Mouse (Mus musculus): ENCODE results near the gene Gm49318. TPM values are rescaled to one million over a fixed set of nuclear protein-coding genes. Genes with fewer than 3 reads are reported as not detected.

Gm49318 gene
- polyA plus RNA-seq, 1 experiment from 2014 or later, result not detected

DNA sequence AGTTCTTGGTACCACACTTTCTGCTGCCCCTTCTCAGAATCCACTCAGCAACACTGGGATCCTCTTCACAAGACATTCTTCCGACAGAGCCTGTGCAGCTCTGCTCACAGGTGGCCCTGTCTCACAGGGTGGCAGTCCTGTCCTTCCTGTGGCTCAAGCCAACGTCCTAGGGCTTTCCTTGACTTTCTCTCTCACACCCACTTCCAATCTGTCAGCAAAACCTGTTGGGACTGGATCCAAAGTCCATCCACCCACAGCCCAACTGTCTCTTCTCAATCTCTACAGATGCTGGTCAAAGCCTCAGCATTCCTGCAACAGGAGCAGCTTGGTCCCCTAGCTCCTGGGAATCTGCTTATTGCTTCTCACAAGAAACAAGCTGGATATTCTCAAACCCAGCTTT lies 9.7 kb downstream of the Gm49318 start:
- Histone ChIP-seq H3K27ac (no peak overlapping the region), H3K36me3 (peaks cover 95% of the 10 kb centered on the region), H3K27me3 (ENCODE audit: insufficient read depth, poor library complexity, severe bottlenecking) (peaks cover under 1% of the 10 kb centered on the region), H3K4me3 (no peak overlapping the region), H3K4me1 (replicated peaks) (no peaks in the 10 kb centered on the region), H3K9me3 (no peaks in the 10 kb centered on the region)
- WGBS, result 83% methylated on average over 2 of the region's 2 CpGs
- DNase-seq (ENCODE audit: low spot score), result no peak

DNA sequence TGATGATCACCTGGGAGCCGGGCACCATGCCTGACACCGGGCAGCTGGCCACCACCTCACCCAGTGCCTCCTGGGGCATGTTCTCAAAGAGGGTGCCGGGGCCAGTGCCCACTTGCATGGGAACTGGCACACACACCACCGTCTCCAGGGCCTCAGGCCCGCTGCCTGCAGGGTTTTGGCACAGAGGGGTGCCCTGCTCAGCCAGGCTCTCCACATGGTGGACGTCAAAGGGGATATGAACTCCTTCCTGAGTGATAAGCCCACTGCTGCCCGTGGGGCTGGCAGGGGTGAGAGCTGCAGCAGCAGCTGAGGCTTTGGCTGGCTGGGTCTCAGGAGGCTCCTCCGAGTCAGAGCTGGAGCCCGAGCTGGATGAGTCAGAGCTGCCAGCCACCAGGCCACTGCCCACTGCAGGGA lies 13.0 kb downstream of the Gm49318 start:
- Histone ChIP-seq H3K4me3 (no peak overlapping the region), H3K36me3 (peaks cover 61% of the 10 kb centered on the region), H3K27ac (no peak overlapping the region), H3K9me3 (no peaks in the 10 kb centered on the region), H3K27me3 (ENCODE audit: insufficient read depth, poor library complexity, severe bottlenecking) (peaks cover 27% of the 10 kb centered on the region), H3K4me1 (replicated peaks) (peaks cover 16% of the 10 kb centered on the region)
- no peak for DNase-seq (ENCODE audit: low spot score)
- WGBS, result 91% methylated on average over 9 of the region's 9 CpGs

DNA sequence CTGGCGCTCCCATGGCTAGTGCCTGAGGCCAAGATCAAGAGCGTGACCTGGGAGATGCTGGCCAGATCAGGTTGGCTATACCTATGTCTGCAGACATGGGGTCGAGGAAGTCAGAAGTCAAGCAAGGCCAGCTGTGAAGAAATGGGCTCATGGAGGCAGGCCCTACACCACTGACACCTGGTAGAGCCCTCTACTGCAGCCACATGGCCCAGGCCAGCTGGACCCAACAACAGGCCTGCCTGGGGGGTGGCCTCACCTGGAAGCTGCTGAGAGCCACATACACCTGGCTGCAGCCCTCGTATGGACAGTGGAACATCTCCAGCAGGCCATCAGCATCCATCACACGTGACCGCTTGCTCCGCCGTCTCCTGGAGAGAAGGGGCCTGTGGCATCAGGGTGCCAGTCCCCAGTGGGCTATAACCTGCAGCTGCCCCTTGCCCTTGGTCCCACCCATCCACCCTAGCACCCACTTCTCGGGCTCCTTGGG lies 14.0 kb downstream of the Gm49318 start:
- no peak for DNase-seq (ENCODE audit: low spot score)
- Histone ChIP-seq H3K36me3 (peaks cover 52% of the 10 kb centered on the region), H3K27ac (no peak overlapping the region), H3K27me3 (ENCODE audit: insufficient read depth, poor library complexity, severe bottlenecking) (peaks cover 36% of the 10 kb centered on the region), H3K4me3 (no peak overlapping the region), H3K9me3 (no peaks in the 10 kb centered on the region), H3K4me1 (replicated peaks) (peaks cover 19% of the 10 kb centered on the region)
- 92% methylated on average over 9 of the region's 9 CpGs for WGBS

DNA sequence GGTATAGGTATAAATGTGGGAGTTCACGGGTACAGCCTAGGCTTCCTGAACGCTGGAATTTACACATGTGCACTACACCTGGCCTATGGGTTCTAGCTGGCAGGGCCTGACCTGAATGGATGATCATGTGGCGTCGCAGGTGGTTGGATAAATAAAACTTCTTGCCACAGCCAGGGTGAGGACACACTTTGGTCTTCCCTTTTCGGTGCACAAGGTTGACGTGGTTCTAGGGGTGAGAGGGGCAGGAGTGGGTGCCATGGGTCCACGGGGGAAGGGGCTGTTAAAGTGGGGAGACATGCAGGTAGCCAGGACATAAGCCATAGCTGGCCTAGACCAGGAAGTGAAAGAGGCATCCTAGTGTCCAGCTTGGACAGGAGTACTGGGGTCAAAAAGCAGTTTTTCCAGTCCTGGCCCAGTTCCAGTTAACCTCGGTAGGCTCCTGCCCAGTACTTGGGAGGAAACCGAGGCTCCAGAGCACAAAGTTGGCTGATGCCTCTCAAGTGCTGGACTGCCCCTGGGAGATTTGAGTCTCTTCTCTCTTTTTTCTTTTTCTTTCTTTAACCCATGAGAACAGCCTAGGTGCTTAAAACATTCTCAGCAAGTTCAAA lies 14.7 kb downstream of the Gm49318 start:
- Histone ChIP-seq H3K4me3 (no peak overlapping the region), H3K4me1 (replicated peaks) (peaks cover 25% of the 10 kb centered on the region), H3K9me3 (no peaks in the 10 kb centered on the region), H3K36me3 (peaks cover 45% of the 10 kb centered on the region), H3K27me3 (ENCODE audit: insufficient read depth, poor library complexity, severe bottlenecking) (peaks cover 43% of the 10 kb centered on the region), H3K27ac (no peak overlapping the region)
- 78% methylated on average over 9 of the region's 9 CpGs for WGBS
- DNase-seq (ENCODE audit: low spot score), result no peak

DNA sequence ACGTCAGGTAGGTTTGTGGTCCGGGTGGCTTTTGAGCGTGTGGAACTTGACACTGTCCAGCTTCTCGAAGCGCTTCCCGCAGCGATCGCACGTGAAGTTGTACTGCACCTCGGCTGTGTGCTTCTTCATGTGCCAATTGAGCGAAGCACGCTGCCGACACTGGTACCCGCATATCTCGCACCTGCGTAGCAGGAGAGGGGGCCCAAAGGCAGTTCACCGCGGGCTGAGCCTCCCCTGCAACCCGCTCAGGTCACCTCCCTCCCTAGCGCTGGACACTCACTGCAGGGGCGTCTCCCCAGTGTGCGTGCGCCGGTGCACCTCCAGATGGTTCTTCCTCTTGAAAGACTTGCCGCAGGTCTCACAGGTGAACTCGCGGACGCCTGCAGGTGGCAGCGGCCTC lies 15.3 kb downstream of the Gm49318 start:
- DNase-seq (ENCODE audit: low spot score), result no peak
- Histone ChIP-seq H3K4me1 (replicated peaks) (peaks cover 32% of the 10 kb centered on the region), H3K4me3 (no peak overlapping the region), H3K27me3 (ENCODE audit: insufficient read depth, poor library complexity, severe bottlenecking) (peaks cover 50% of the 10 kb centered on the region), H3K27ac (no peak overlapping the region), H3K36me3 (peaks cover 38% of the 10 kb centered on the region), H3K9me3 (no peaks in the 10 kb centered on the region)
- WGBS, result 37% methylated on average over 29 of the region's 29 CpGs

DNA sequence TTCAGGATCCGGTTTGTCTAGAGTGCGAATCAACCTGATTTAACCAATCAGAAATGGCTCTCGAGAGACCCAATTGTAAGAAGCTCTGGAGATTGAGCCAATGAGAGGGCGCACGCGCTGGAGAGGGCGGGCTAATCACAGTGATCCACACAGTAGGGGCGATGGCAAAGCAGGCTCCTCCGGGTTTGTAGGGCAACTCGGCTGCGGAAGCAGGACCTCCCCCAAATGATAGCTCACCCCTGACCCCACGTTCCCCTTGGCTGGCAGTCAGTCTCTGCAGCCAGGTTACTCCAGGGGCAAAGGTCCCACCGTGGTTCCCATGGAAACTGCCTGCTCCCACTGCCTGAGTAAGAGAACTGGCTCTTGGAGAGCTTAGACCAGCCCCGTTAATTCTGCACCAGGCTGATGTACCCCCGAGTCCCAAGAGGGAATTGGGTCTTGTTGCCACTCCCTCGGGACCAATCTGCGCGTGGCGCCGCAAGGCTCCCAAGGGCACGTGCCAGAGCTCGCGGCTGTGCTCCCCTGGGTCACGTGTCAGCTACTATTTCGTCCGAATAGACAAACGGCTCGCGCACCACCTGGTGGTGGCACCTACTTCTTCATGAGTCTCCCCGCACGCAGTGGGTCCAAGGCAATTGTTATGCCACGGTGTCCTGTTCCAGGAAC lies 16.5 kb downstream of the Gm49318 start:
- Histone ChIP-seq H3K27ac (peak overlapping the region; percentile 20; the same call in 1 of the 2 replicates), H3K36me3 (peaks cover 28% of the 10 kb centered on the region), H3K27me3 (ENCODE audit: insufficient read depth, poor library complexity, severe bottlenecking) (peaks cover 61% of the 10 kb centered on the region), H3K4me3 (peak overlapping the region; percentile 39), H3K4me1 (replicated peaks) (peaks cover 44% of the 10 kb centered on the region), H3K9me3 (no peaks in the 10 kb centered on the region)
- DNase-seq (ENCODE audit: low spot score), result peak; percentile 83
- WGBS, result 2% methylated on average over 32 of the region's 32 CpGs

DNA sequence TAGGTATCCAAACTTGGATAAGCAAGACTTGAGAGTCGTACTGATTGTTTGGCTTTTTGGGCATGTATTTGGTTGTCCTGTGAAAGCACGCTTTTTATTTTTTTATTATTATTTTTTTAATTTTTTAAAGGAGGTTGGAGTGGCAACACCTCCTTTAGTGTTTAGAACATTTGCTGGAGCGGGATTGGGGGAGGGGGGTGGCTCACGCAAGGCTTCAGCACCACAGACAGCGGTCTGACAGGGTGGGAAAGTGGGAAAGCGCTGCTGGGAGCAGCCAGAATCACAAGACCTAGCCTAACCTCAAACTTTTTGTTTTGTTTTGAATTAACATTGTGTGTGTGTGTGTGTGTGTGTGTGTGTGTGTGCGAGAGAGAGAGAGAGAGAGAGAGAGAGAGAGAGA lies 17.4 kb downstream of the Gm49318 start:
- peaks cover 68% of the 10 kb centered on the region for H3K27me3 ChIP-seq (ENCODE audit: insufficient read depth, poor library complexity, severe bottlenecking)
- WGBS, result 35% methylated on average over 7 of the region's 7 CpGs
- no peaks in the 10 kb centered on the region for H3K9me3 ChIP-seq
- H3K27ac ChIP-seq, result no peak overlapping the region
- peaks cover 53% of the 10 kb centered on the region for H3K4me1 ChIP-seq (replicated peaks)
- H3K4me3 ChIP-seq, result no peak overlapping the region
- H3K36me3 ChIP-seq, result peaks cover 20% of the 10 kb centered on the region
- DNase-seq (ENCODE audit: low spot score), result peak; percentile 39

DNA sequence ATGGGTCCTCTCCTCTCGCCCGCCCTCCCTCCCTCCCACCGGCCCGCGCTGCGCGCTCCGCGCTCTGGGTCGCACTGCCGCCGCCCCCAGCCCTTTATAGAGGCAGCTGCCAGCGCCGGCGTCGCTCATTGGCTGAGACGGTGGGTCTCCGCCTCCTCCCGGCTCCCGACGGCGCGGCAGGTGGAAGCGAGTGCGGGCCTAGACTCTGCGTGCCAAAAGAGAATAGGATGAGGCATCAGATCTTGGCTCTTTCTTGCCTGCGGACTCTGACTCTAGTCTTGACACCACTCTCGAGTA lies 19.2 kb downstream of the Gm49318 start, which contains the start of gene Elavl3:
TSS of gene Elavl3 (minus strand) at position 66 of the 297 bp plus-strand sequence.
- Histone ChIP-seq H3K27ac (peak within 1 kb of the TSS; percentile 94), H3K36me3 (peaks cover 2% of the 10 kb centered on the region), H3K9me3 (no peaks in the 10 kb centered on the region), H3K27me3 (ENCODE audit: insufficient read depth, poor library complexity, severe bottlenecking) (peaks cover 68% of the 10 kb centered on the region), H3K4me1 (replicated peaks) (peaks cover 70% of the 10 kb centered on the region), H3K4me3 (peak within 1 kb of the TSS; percentile 84)
- DNase-seq (ENCODE audit: low spot score), result peak; percentile 85
- WGBS, result under 1% methylated on average over 27 of the region's 28 CpGs

DNA sequence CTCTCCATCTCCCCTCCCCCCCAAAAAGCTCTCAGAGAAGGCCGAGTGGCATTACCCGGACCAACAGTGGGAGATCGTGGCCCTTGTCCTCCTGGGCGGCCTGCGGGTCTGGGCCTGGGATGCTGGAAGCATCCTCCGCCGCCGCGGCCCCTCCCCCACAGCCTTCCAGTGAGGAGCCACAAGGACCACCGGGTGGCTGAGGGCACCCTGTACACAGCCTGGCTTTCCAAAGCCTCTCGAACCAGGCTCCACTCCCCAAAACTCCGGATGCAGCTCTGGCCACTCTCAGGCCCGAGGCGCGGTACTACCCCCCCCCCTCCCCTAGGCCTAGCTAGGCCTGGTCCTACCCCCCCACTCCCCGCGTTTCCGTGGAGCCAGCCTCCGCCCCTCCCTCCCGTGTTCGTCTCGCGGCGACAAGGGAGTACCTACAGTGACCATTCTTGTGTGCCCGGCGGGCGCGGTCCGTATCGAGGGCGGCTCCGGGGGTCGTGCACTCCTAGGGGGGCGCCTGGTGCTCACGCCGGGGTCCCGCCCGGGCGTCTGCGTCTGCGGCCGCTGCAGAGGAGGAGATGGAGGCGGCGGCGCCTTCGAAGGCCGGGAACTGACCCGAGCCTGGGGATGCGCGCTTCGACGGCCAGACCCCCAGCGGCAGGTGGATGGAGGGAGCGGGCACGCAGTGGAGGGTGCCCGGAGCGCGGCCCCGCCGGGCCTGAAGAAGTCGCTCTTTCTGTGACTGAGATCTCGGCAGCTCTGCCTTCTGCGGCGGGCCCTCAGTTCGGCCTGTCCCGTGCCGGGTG lies 19.7 kb downstream of the Gm49318 start:
- H3K9me3 ChIP-seq, result no peaks in the 10 kb centered on the region
- peaks cover 71% of the 10 kb centered on the region for H3K4me1 ChIP-seq (replicated peaks)
- DNase-seq (ENCODE audit: low spot score), result no peak
- peak overlapping the region; percentile 84 for H3K4me3 ChIP-seq
- WGBS, result 1% methylated on average over 66 of the region's 67 CpGs
- peaks cover 68% of the 10 kb centered on the region for H3K27me3 ChIP-seq (ENCODE audit: insufficient read depth, poor library complexity, severe bottlenecking)
- peak overlapping the region; percentile 94 for H3K27ac ChIP-seq
- no peaks in the 10 kb centered on the region; the same call in 1 of the 2 replicates for H3K36me3 ChIP-seq

DNA sequence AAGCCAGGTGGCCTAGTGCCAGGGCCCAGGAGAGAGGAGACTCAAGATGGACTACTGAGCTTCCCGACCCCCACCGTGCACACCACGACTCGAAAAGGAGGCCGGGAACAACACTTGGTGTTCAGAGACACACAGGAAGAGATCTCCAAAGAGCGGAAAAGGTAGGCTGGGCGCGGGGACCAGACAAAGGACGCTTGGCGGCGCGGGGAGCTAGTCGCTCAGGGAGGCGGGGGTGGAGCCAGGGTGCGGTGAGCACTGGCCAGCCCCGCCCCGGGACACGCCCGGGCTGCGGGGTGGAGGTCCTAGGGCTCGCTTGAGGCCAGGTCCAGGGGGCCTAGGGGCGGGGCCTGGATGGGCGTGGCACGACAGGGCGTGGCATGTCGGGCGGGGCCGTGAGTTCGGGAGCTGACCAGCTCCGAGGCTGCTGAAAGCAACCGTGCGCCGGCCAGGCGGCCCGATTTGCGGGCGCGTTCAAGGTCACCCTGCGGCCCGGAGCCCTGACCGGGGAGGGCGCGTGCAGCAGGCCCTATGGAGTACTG lies 20.6 kb downstream of the Gm49318 start:
- Histone ChIP-seq H3K27ac (peak overlapping the region; percentile 94), H3K4me1 (replicated peaks) (peaks cover 66% of the 10 kb centered on the region), H3K36me3 (no peaks in the 10 kb centered on the region), H3K27me3 (ENCODE audit: insufficient read depth, poor library complexity, severe bottlenecking) (peaks cover 58% of the 10 kb centered on the region), H3K9me3 (no peaks in the 10 kb centered on the region), H3K4me3 (peak overlapping the region; percentile 84)
- under 1% methylated on average over 43 of the region's 43 CpGs for WGBS
- peak; percentile 87 for DNase-seq (ENCODE audit: low spot score)

DNA sequence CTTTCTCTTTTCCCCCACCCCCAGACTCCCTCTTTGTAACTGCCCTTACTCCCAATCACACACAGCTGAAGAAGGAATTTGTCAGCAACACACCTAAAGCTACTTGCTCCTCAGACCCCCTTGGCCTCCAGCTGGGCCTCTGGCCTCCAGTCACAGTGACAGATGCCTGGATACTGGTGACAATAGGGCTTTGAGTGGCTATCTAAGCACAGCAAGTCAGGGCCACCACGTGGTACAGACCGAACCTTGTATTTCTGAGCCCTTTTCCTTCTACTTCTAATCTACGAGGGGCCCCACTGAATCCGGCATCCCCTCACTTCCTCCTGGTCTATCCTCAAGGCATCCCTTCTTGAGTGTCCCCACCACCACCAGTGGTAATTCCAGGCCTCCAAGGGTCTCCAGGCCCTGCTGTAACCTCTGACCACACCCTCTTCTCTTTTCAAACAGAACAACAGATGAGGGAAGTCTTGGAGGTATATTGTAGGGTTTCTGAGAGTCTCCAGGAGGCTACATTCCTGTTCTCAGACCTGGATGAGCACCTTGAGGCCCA lies 21.3 kb downstream of the Gm49318 start:
- no peaks in the 10 kb centered on the region for H3K36me3 ChIP-seq
- DNase-seq (ENCODE audit: low spot score), result peak; percentile 57
- H3K9me3 ChIP-seq, result no peaks in the 10 kb centered on the region
- peaks cover 65% of the 10 kb centered on the region for H3K4me1 ChIP-seq (replicated peaks)
- H3K27me3 ChIP-seq (ENCODE audit: insufficient read depth, poor library complexity, severe bottlenecking), result peaks cover 55% of the 10 kb centered on the region
- peak overlapping the region; percentile 84 for H3K4me3 ChIP-seq
- 42% methylated on average over 4 of the region's 4 CpGs for WGBS
- H3K27ac ChIP-seq, result peak overlapping the region; percentile 94

DNA sequence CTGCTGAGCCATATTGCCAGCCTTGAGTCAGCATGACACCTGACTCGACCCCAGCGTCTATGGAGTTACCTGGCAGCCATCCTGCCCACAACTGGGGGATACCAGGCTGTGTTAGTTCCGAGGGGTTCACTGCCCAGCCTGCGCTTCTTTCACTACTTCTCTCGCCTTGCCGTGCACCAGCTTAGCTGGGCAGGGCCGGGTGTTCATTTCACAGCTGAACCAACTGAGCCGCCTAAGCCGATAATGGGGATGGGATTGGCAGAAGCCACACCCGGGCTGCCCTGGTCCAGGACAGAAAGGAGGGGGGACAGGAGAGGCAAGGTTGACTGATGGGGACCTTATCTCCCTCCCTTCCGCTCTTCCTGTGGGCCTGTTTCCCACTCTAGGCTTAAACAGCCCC lies 21.7 kb downstream of the Gm49318 start:
- Histone ChIP-seq H3K9me3 (no peaks in the 10 kb centered on the region), H3K27me3 (ENCODE audit: insufficient read depth, poor library complexity, severe bottlenecking) (peaks cover 51% of the 10 kb centered on the region), H3K27ac (peak overlapping the region; percentile 94), H3K4me1 (replicated peaks) (peaks cover 63% of the 10 kb centered on the region), H3K4me3 (peak overlapping the region; percentile 84), H3K36me3 (0 out of 2 replicates have a peak, but pooled peaks cover 2% of the 10 kb centered on the region)
- WGBS, result 72% methylated on average over 11 of the region's 11 CpGs
- no peak for DNase-seq (ENCODE audit: low spot score)

Data from hindbrain, embryonic 10.5 days (tissue).